Mouse (Mus musculus) kidney, embryonic 15.5 days (tissue): ENCODE measurements around the gene Ccdc38. TPM values are rescaled to one million over a fixed set of nuclear protein-coding genes. Genes with fewer than 3 reads are reported as not detected.

Experiments used
- ATAC-seq: fragments of 200-750 bp; cut with Nextera tagmentation; replicated peaks from 2 replicates; pipeline ENCODE4 v1.8.0; 2017; ENCODE audit warnings: moderate TSS enrichment; ENCODE audit not compliant: low FRiP score
- H3K27ac ChIP-seq: fragments of 300-500 bp; sonication (generic); 2 replicates; pipeline ENCODE4 v1.5.1; 2015; ENCODE audit warnings: mild to moderate bottlenecking, inconsistent platforms
- H3K27me3 ChIP-seq: fragments of 300-500 bp; sonication (generic); 2 replicates; pipeline ENCODE4 v1.6.1; 2015; ENCODE audit warnings: inconsistent platforms
- H3K36me3 ChIP-seq: fragments of 300-500 bp; sonication (generic); 2 replicates; pipeline ENCODE4 v1.6.1; 2015; ENCODE audit warnings: inconsistent platforms
- H3K4me1 ChIP-seq: fragments of 300-500 bp; sonication (generic); 2 replicates; pipeline ENCODE4 v1.6.1; 2015; ENCODE audit warnings: inconsistent platforms
- H3K4me2 ChIP-seq: fragments of 300-500 bp; sonication (generic); 2 replicates; pipeline ENCODE4 v1.6.1; 2015; ENCODE audit warnings: moderate library complexity, mild to moderate bottlenecking, inconsistent platforms
- H3K4me3 ChIP-seq: fragments of 300-500 bp; sonication (generic); replicated peaks from 2 replicates; pipeline ENCODE4 v1.5.1; 2015; ENCODE audit warnings: mild to moderate bottlenecking, inconsistent platforms
- H3K9ac ChIP-seq: fragments of 300-500 bp; sonication (generic); 2 replicates; pipeline ENCODE4 v1.6.1; 2015; ENCODE audit warnings: mild to moderate bottlenecking, inconsistent platforms
- H3K9me3 ChIP-seq: fragments of 300-500 bp; sonication (generic); replicated peaks from 2 replicates; pipeline ENCODE4 v1.6.1; 2016; ENCODE audit warnings: inconsistent platforms
- WGBS: fragments of 180-500 bp; shearing (Covaris S2); methylation state at CpG from one replicate; pipeline ENCODE4 v1.1.7; 2015; ENCODE audit warnings: mixed read lengths; 5-methylcytosine and 5-hydroxymethylcytosine counted together
- polyA plus RNA-seq: library from polyadenylated mRNA; unstranded; fragments of >200 nt; fragmentation: Nextera tagmentation; extraction: Ambion mirVana; gene quantifications from 2 replicates; pipeline ENCODE4 v1.2.1, GENCODE M21; 2015

Gene Ccdc38
- polyA plus RNA-seq, 1 experiment from 2014 or later, result 0.31 TPM

- H3K9me3 ChIP-seq, result no peaks in the 10 kb centered on the region
- H3K27me3 ChIP-seq, result no peaks in the 10 kb centered on the region
- peak within 1 kb of the TSS; percentile 87 for H3K9ac ChIP-seq
- peak within 1 kb of the TSS; percentile 76 for H3K4me2 ChIP-seq
- H3K4me1 ChIP-seq, result peaks cover 18% of the 10 kb centered on the region
- WGBS, result under 1% methylated on average over 45 of the region's 63 CpGs
- peak; percentile 91 for ATAC-seq
- peaks cover 32% of the 10 kb centered on the region for H3K36me3 ChIP-seq
- H3K27ac ChIP-seq, result peak within 1 kb of the TSS; percentile 85
- peak within 1 kb of the TSS; percentile 85 for H3K4me3 ChIP-seq
Measured at GRCm38 (mm10) chr10:93589281-93589848, 48.9 kb downstream of the Ccdc38 start, which contains the start of gene Snrpf. Gene Snrpf, minus strand, starts transcription at chr10:93589706.

GRCm38 (mm10) chr10:93592456-93592855, 52.0 kb downstream of the Ccdc38 start:
- no peak for ATAC-seq
- H3K27ac ChIP-seq, result no peak overlapping the region
- WGBS, result 59% methylated on average over 12 of the region's 12 CpGs

GRCm38 (mm10) chr10:93594022-93594482, 53.6 kb downstream of the Ccdc38 start:
- peaks cover 4% of the 10 kb centered on the region for H3K4me1 ChIP-seq
- 2% methylated on average over 22 of the region's 22 CpGs for WGBS
- H3K4me2 ChIP-seq, result peak overlapping the region; percentile 77
- H3K36me3 ChIP-seq, result no peaks in the 10 kb centered on the region
- no peak overlapping the region for H3K27ac ChIP-seq
- ATAC-seq, result peak; percentile 67
- H3K9me3 ChIP-seq, result no peaks in the 10 kb centered on the region
- H3K9ac ChIP-seq, result no peak overlapping the region
- H3K27me3 ChIP-seq, result peaks cover 4% of the 10 kb centered on the region; the same call in 1 of the 2 replicates
- H3K4me3 ChIP-seq, result peak overlapping the region; percentile 45

More at GRCm38 (mm10) chr10:93592456-93592855, 52.0 kb downstream of the Ccdc38 start:
- peaks cover 4% of the 10 kb centered on the region; the same call in 1 of the 2 replicates for H3K36me3 ChIP-seq
- peaks cover 4% of the 10 kb centered on the region; the same call in 1 of the 2 replicates for H3K27me3 ChIP-seq
- peaks cover 18% of the 10 kb centered on the region for H3K4me1 ChIP-seq
- no peaks in the 10 kb centered on the region for H3K9me3 ChIP-seq
- no peak overlapping the region for H3K9ac ChIP-seq
- no peak overlapping the region for H3K4me2 ChIP-seq
- H3K4me3 ChIP-seq, result no peak overlapping the region

- no peak overlapping the region for H3K27ac ChIP-seq
- H3K4me3 ChIP-seq, result no peak overlapping the region
- H3K36me3 ChIP-seq, result no peaks in the 10 kb centered on the region
- ATAC-seq, result no peak
- no peaks in the 10 kb centered on the region for H3K9me3 ChIP-seq
- 60% methylated on average over 4 of the region's 4 CpGs for WGBS
- peaks cover 4% of the 10 kb centered on the region; the same call in 1 of the 2 replicates for H3K27me3 ChIP-seq
- H3K4me1 ChIP-seq, result no peaks in the 10 kb centered on the region
- H3K4me2 ChIP-seq, result no peak overlapping the region
- H3K9ac ChIP-seq, result no peak overlapping the region
Measured at GRCm38 (mm10) chr10:93595831-93596230, 55.4 kb downstream of the Ccdc38 start.

- ATAC-seq, result no peak
- H3K4me1 ChIP-seq, result no peaks in the 10 kb centered on the region
- WGBS, result 77% methylated on average over 3 of the region's 3 CpGs
Measured at GRCm38 (mm10) chr10:93596641-93597040, 56.2 kb downstream of the Ccdc38 start.

GRCm38 (mm10) chr10:93602309-93602708, 61.9 kb downstream of the Ccdc38 start:
- Histone ChIP-seq H3K4me1 (no peaks in the 10 kb centered on the region), H3K27ac (no peak overlapping the region), H3K4me3 (no peak overlapping the region), H3K9ac (no peak overlapping the region), H3K9me3 (no peaks in the 10 kb centered on the region), H3K36me3 (no peaks in the 10 kb centered on the region), H3K4me2 (no peak overlapping the region), H3K27me3 (no peaks in the 10 kb centered on the region)
- no peak for ATAC-seq
- WGBS, result 83% methylated on average over 5 of the region's 5 CpGs

More at GRCm38 (mm10) chr10:93596641-93597040, 56.2 kb downstream of the Ccdc38 start:
- Histone ChIP-seq H3K9me3 (no peaks in the 10 kb centered on the region), H3K4me2 (no peak overlapping the region), H3K9ac (no peak overlapping the region), H3K27me3 (peaks cover 4% of the 10 kb centered on the region; the same call in 1 of the 2 replicates), H3K36me3 (no peaks in the 10 kb centered on the region), H3K4me3 (no peak overlapping the region), H3K27ac (no peak overlapping the region)

- Histone ChIP-seq H3K36me3 (no peaks in the 10 kb centered on the region), H3K9me3 (no peaks in the 10 kb centered on the region), H3K4me3 (no peak overlapping the region), H3K9ac (no peak overlapping the region), H3K27me3 (no peaks in the 10 kb centered on the region), H3K4me1 (no peaks in the 10 kb centered on the region), H3K27ac (no peak overlapping the region), H3K4me2 (no peak overlapping the region)
- 93% methylated on average over 1 of the region's 1 CpGs for WGBS
- no peak for ATAC-seq
Measured at GRCm38 (mm10) chr10:93603256-93603655, 62.8 kb downstream of the Ccdc38 start.

GRCm38 (mm10) chr10:93606326-93606725, 65.9 kb downstream of the Ccdc38 start:
- Histone ChIP-seq H3K9ac (no peak overlapping the region), H3K4me3 (no peak overlapping the region)
- no peak for ATAC-seq

GRCm38 (mm10) chr10:93608051-93608450, 67.6 kb downstream of the Ccdc38 start:
- no peaks in the 10 kb centered on the region for H3K36me3 ChIP-seq
- no peak for ATAC-seq
- H3K27me3 ChIP-seq, result no peaks in the 10 kb centered on the region
- H3K9me3 ChIP-seq, result peaks cover 4% of the 10 kb centered on the region; the same call in 1 of the 2 replicates
- no peak overlapping the region for H3K4me2 ChIP-seq
- no peak overlapping the region for H3K27ac ChIP-seq
- H3K4me3 ChIP-seq, result no peak overlapping the region
- no peaks in the 10 kb centered on the region for H3K4me1 ChIP-seq
- no peak overlapping the region for H3K9ac ChIP-seq
- WGBS, result 62% methylated on average over 9 of the region's 9 CpGs

More at GRCm38 (mm10) chr10:93606326-93606725, 65.9 kb downstream of the Ccdc38 start:
- no peaks in the 10 kb centered on the region for H3K27me3 ChIP-seq
- H3K36me3 ChIP-seq, result no peaks in the 10 kb centered on the region
- 93% methylated on average over 9 of the region's 9 CpGs for WGBS
- H3K4me2 ChIP-seq, result no peak overlapping the region
- peaks cover 4% of the 10 kb centered on the region; the same call in 1 of the 2 replicates for H3K9me3 ChIP-seq
- no peaks in the 10 kb centered on the region for H3K4me1 ChIP-seq
- H3K27ac ChIP-seq, result no peak overlapping the region

- H3K9ac ChIP-seq, result no peak overlapping the region
- no peaks in the 10 kb centered on the region for H3K36me3 ChIP-seq
- peaks cover 4% of the 10 kb centered on the region; the same call in 1 of the 2 replicates for H3K9me3 ChIP-seq
- 93% methylated on average over 7 of the region's 7 CpGs for WGBS
- no peaks in the 10 kb centered on the region for H3K27me3 ChIP-seq
- no peak overlapping the region for H3K4me2 ChIP-seq
- ATAC-seq, result no peak
- no peak overlapping the region for H3K27ac ChIP-seq
- H3K4me1 ChIP-seq, result no peaks in the 10 kb centered on the region
- no peak overlapping the region for H3K4me3 ChIP-seq
Measured at GRCm38 (mm10) chr10:93609236-93609635, 68.8 kb downstream of the Ccdc38 start.

GRCm38 (mm10) chr10:93610896-93611295, 70.5 kb downstream of the Ccdc38 start:
- 93% methylated on average over 1 of the region's 1 CpGs for WGBS
- Histone ChIP-seq H3K9ac (no peak overlapping the region), H3K9me3 (peaks cover 4% of the 10 kb centered on the region; the same call in 1 of the 2 replicates), H3K27ac (no peak overlapping the region), H3K4me3 (no peak overlapping the region), H3K4me1 (no peaks in the 10 kb centered on the region), H3K36me3 (no peaks in the 10 kb centered on the region), H3K27me3 (no peaks in the 10 kb centered on the region), H3K4me2 (no peak overlapping the region)
- ATAC-seq, result 0 out of 2 replicates have a peak, but pooled peaks have one; percentile 36

- H3K9ac ChIP-seq, result no peak overlapping the region
- no peak overlapping the region for H3K4me3 ChIP-seq
Measured at GRCm38 (mm10) chr10:93611419-93612007, 71.1 kb downstream of the Ccdc38 start.

More at GRCm38 (mm10) chr10:93611419-93612007, 71.1 kb downstream of the Ccdc38 start:
- Histone ChIP-seq H3K4me2 (peak overlapping the region; percentile 20; the same call in 1 of the 2 replicates), H3K36me3 (no peaks in the 10 kb centered on the region), H3K27ac (no peak overlapping the region), H3K27me3 (no peaks in the 10 kb centered on the region), H3K4me1 (no peaks in the 10 kb centered on the region), H3K9me3 (peaks cover 4% of the 10 kb centered on the region; the same call in 1 of the 2 replicates)
- no peak for ATAC-seq
- 45% methylated on average over 18 of the region's 18 CpGs for WGBS
